Mouse (Mus musculus): ENCODE results near the gene Capn3. TPM values are rescaled to one million over a fixed set of nuclear protein-coding genes. Genes with fewer than 3 reads are reported as not detected.

Gene Capn3
- polyA plus RNA-seq, 1 experiment from 2014 or later: 4.5 TPM

DNA sequence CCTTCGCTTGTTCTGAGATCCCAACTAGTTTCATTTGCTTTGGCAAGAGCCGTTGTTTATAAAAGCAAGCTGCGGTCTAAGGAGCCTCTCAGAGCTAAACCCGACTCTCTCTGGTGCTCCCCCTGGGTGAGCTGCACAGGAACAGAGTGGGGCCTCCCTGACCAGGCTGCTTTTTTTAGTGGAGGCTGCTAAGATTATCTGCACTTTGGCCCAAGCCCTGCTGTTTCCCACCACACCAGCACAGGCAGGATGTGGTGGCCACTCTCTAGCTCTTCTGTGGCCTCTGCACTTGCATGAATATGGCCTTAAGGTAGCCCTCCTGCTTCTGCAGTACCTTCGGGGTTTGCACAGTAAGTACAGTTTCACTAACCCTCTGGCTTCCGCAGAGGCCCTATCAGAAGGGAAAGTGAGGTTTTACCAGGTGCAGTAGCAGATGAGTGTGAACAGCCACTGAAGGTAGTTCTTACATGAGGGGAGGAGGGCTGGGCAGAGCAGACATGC is 44.2 kb downstream of the Capn3 start:
- Histone ChIP-seq H3K4me1 (ENCODE audit: control insufficient read depth, low read depth, low read length) (peaks cover 6% of the 10 kb centered on the region; the same call in 1 of the 2 replicates), H3K9ac (ENCODE audit: low read depth, low read length) (no peak overlapping the region), H3K4me2 (ENCODE audit: low read depth, low read length) (no peak overlapping the region), H3K27ac (ENCODE audit: low read length) (no peak overlapping the region), H3K9me3 (replicated peaks; ENCODE audit: control insufficient read depth, low read length) (no peaks in the 10 kb centered on the region), H3K4me3 (ENCODE audit: low read depth, low read length) (no peak overlapping the region), H3K36me3 (ENCODE audit: control insufficient read depth, insufficient read depth) (no peaks in the 10 kb centered on the region), H3K27me3 (ENCODE audit: control insufficient read depth, insufficient read depth, low read depth, low read length) (no peaks in the 10 kb centered on the region)
- peak; percentile 41; the same call in 1 of the 2 replicates for ATAC-seq (ENCODE audit: low read depth)
- 8% methylated on average over 6 of the region's 6 CpGs for WGBS (ENCODE audit: insufficient replicate concordance)

DNA sequence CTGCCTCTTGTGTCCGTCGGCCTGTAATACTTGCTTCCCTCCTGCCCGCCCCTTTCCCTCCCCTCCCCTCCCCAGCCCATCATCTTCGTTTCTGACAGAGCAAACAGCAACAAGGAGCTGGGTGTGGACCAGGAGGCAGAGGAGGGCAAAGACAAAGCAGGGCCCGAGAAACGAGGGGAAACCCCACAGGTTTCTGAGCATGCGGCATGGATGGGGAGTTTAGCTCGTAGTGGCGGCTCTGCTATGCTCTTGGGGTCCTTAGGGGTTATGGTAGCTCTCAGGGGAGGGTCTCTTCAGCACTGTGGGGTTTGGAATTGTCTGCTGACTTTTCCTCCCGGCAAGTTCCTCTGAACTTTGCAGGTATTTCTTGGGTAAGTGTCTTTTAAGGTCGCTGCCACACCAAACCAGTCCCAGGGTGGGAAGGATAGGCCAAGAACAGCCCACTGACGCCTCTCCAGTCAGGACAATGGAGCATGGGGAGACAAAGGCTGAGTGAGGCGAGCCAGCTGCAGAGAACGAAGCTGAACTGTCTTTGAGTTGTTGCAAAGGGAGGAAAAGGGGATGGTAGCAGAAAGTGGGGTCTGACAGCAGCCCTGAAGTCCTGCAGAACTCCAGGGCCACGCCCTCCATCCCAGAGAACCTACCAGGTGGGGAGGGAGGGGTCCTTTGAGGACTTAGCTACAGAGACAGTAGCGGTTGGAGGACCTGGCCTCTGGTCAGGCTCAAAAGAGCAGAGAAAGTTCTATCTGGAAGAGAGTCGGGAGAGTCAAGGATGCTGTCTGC is 45.5 kb downstream of the Capn3 start:
- no peak for ATAC-seq (ENCODE audit: low read depth)
- Histone ChIP-seq H3K27me3 (ENCODE audit: control insufficient read depth, insufficient read depth, low read depth, low read length) (no peaks in the 10 kb centered on the region), H3K9me3 (replicated peaks; ENCODE audit: control insufficient read depth, low read length) (no peaks in the 10 kb centered on the region), H3K4me1 (ENCODE audit: control insufficient read depth, low read depth, low read length) (peaks cover 6% of the 10 kb centered on the region; the same call in 1 of the 2 replicates), H3K36me3 (ENCODE audit: control insufficient read depth, insufficient read depth) (no peaks in the 10 kb centered on the region), H3K27ac (ENCODE audit: low read length) (no peak overlapping the region), H3K4me2 (ENCODE audit: low read depth, low read length) (no peak overlapping the region), H3K9ac (ENCODE audit: low read depth, low read length) (no peak overlapping the region), H3K4me3 (ENCODE audit: low read depth, low read length) (no peak overlapping the region)
- 42% methylated on average over 16 of the region's 17 CpGs for WGBS (ENCODE audit: insufficient replicate concordance)

DNA sequence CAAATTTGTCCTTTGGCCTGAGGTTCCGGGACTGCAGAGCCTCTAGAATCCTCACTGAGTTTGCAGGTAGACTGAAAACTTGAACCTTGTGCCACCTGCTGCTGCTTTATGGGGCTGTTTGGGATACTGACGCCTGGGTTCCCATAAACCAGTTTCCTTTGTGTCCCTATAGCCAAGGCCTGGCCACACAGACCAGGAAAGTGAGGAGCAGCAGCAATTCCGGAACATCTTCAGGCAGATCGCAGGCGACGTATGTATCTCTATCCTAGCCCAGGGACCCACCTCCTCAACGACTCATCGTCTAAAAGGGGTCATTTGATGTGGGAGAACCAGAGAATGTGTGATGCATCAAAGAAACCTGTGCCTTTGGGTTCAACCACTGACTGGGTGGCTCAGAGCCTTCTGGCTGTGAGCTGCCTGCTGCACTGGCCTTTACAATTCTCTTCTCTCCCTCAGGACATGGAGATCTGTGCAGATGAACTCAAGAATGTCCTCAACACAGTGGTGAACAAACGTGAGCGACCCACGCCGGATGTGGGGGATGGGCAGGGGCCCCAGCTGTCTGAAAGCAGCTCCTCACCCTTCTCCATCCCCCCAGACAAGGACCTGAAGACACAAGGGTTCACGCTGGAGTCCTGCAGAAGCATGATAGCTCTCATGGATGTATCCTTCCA is 46.2 kb downstream of the Capn3 start:
- H3K9ac ChIP-seq (ENCODE audit: low read depth, low read length): no peak overlapping the region
- H3K36me3 ChIP-seq (ENCODE audit: control insufficient read depth, insufficient read depth): no peaks in the 10 kb centered on the region
- no peaks in the 10 kb centered on the region for H3K9me3 ChIP-seq (replicated peaks; ENCODE audit: control insufficient read depth, low read length)
- no peak overlapping the region for H3K4me2 ChIP-seq (ENCODE audit: low read depth, low read length)
- ATAC-seq (ENCODE audit: low read depth): no peak
- no peak overlapping the region for H3K4me3 ChIP-seq (ENCODE audit: low read depth, low read length)
- no peaks in the 10 kb centered on the region for H3K27me3 ChIP-seq (ENCODE audit: control insufficient read depth, insufficient read depth, low read depth, low read length)
- no peak overlapping the region for H3K27ac ChIP-seq (ENCODE audit: low read length)
- H3K4me1 ChIP-seq (ENCODE audit: control insufficient read depth, low read depth, low read length): peaks cover 6% of the 10 kb centered on the region; the same call in 1 of the 2 replicates
- 60% methylated on average over 13 of the region's 13 CpGs for WGBS (ENCODE audit: insufficient replicate concordance)

DNA sequence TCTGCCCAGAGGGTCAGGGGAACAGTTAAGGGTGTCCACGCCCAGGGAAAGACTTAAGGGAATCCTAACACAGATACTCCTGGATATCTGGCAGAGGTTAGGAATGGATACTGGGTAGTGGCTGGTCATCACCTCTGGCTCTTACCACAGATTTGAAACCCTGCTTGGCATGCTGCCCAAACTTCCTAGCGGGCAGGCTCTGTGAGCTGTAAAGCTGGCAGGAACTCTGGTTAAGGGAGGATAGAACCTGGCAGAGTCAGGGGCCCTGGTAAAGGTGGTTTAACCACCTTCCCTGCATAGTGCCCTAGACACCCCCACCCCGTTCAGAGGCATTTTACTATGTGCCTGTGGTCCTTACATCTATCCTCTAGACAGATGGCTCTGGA is 46.8 kb downstream of the Capn3 start:
- Histone ChIP-seq H3K36me3 (ENCODE audit: control insufficient read depth, insufficient read depth) (no peaks in the 10 kb centered on the region), H3K4me3 (ENCODE audit: low read depth, low read length) (no peak overlapping the region), H3K9me3 (replicated peaks; ENCODE audit: control insufficient read depth, low read length) (no peaks in the 10 kb centered on the region), H3K4me1 (ENCODE audit: control insufficient read depth, low read depth, low read length) (peaks cover 6% of the 10 kb centered on the region; the same call in 1 of the 2 replicates), H3K27ac (ENCODE audit: low read length) (no peak overlapping the region), H3K9ac (ENCODE audit: low read depth, low read length) (no peak overlapping the region), H3K4me2 (ENCODE audit: low read depth, low read length) (no peak overlapping the region), H3K27me3 (ENCODE audit: control insufficient read depth, insufficient read depth, low read depth, low read length) (no peaks in the 10 kb centered on the region)
- WGBS (ENCODE audit: insufficient replicate concordance): 51% methylated on average over 3 of the region's 3 CpGs
- ATAC-seq (ENCODE audit: low read depth): no peak

DNA sequence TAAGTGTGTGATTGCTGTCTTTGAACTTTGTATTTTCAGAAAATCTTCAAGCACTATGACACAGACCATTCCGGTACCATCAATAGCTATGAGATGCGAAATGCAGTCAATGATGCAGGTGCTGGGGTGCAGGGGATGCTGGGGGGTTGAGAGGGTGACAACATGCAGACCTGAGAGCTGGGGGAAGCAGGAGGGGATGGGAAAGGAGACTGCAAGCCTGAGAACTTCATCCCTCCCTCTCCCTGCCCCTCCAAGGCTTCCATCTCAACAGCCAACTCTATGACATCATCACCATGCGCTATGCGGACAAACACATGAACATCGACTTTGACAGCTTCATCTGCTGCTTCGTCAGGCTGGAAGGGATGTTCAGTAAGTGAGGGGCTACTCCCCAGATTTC is 47.3 kb downstream of the Capn3 start:
- H3K9me3 ChIP-seq (replicated peaks; ENCODE audit: control insufficient read depth, low read length): no peaks in the 10 kb centered on the region
- H3K4me3 ChIP-seq (ENCODE audit: low read depth, low read length): no peak overlapping the region
- peaks cover 6% of the 10 kb centered on the region; the same call in 1 of the 2 replicates for H3K4me1 ChIP-seq (ENCODE audit: control insufficient read depth, low read depth, low read length)
- no peak overlapping the region for H3K27ac ChIP-seq (ENCODE audit: low read length)
- H3K36me3 ChIP-seq (ENCODE audit: control insufficient read depth, insufficient read depth): no peaks in the 10 kb centered on the region
- 75% methylated on average over 6 of the region's 6 CpGs for WGBS (ENCODE audit: insufficient replicate concordance)
- no peak overlapping the region for H3K4me2 ChIP-seq (ENCODE audit: low read depth, low read length)
- H3K27me3 ChIP-seq (ENCODE audit: control insufficient read depth, insufficient read depth, low read depth, low read length): no peaks in the 10 kb centered on the region
- H3K9ac ChIP-seq (ENCODE audit: low read depth, low read length): no peak overlapping the region
- ATAC-seq (ENCODE audit: low read depth): no peak

DNA sequence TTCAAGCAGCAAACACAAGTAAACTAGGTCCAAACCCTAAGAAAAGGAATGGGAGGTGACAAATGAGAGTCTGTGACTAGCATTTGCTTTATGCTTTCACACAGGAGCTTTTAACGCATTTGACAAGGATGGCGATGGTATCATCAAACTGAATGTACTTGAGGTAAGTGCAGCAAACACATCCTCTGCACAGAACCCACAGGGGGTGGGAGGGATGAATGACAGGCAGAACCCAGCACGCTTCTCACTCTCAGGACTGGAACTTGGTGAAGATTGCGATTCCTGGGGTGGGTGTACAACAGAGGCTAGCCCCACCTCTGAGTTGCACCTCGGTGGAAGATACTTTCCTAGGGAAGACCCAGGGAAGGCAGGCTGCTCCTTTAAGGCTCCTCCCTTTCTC is 48.2 kb downstream of the Capn3 start:
- Histone ChIP-seq H3K4me2 (ENCODE audit: low read depth, low read length) (no peak overlapping the region), H3K9ac (ENCODE audit: low read depth, low read length) (no peak overlapping the region), H3K9me3 (replicated peaks; ENCODE audit: control insufficient read depth, low read length) (no peaks in the 10 kb centered on the region), H3K4me1 (ENCODE audit: control insufficient read depth, low read depth, low read length) (peaks cover 6% of the 10 kb centered on the region; the same call in 1 of the 2 replicates), H3K4me3 (ENCODE audit: low read depth, low read length) (no peak overlapping the region), H3K27ac (ENCODE audit: low read length) (no peak overlapping the region), H3K36me3 (ENCODE audit: control insufficient read depth, insufficient read depth) (no peaks in the 10 kb centered on the region; the same call in 1 of the 2 replicates), H3K27me3 (ENCODE audit: control insufficient read depth, insufficient read depth, low read depth, low read length) (no peaks in the 10 kb centered on the region)
- ATAC-seq (ENCODE audit: low read depth): no peak
- WGBS (ENCODE audit: insufficient replicate concordance): 64% methylated on average over 5 of the region's 5 CpGs

- Histone ChIP-seq H3K9me3 (replicated peaks; ENCODE audit: control insufficient read depth, low read length) (no peaks in the 10 kb centered on the region), H3K4me1 (ENCODE audit: control insufficient read depth, low read depth, low read length) (no peaks in the 10 kb centered on the region), H3K4me2 (ENCODE audit: low read depth, low read length) (no peak overlapping the region), H3K9ac (ENCODE audit: low read depth, low read length) (no peak overlapping the region), H3K27me3 (ENCODE audit: control insufficient read depth, insufficient read depth, low read depth, low read length) (no peaks in the 10 kb centered on the region), H3K36me3 (ENCODE audit: control insufficient read depth, insufficient read depth) (peaks cover 31% of the 10 kb centered on the region), H3K27ac (ENCODE audit: low read length) (no peak overlapping the region), H3K4me3 (ENCODE audit: low read depth, low read length) (no peak overlapping the region)
- ATAC-seq (ENCODE audit: low read depth): no peak
- 78% methylated on average over 4 of the region's 4 CpGs for WGBS (ENCODE audit: insufficient replicate concordance)
Measured at GRCm38 (mm10) chr2:120514181-120514580, 58.4 kb downstream of the Capn3 start.

- Histone ChIP-seq H3K4me3 (ENCODE audit: low read depth, low read length) (no peak overlapping the region), H3K36me3 (ENCODE audit: control insufficient read depth, insufficient read depth) (peaks cover 26% of the 10 kb centered on the region), H3K27me3 (ENCODE audit: control insufficient read depth, insufficient read depth, low read depth, low read length) (no peaks in the 10 kb centered on the region), H3K4me2 (ENCODE audit: low read depth, low read length) (no peak overlapping the region), H3K4me1 (ENCODE audit: control insufficient read depth, low read depth, low read length) (no peaks in the 10 kb centered on the region), H3K27ac (ENCODE audit: low read length) (no peak overlapping the region), H3K9me3 (replicated peaks; ENCODE audit: control insufficient read depth, low read length) (no peaks in the 10 kb centered on the region), H3K9ac (ENCODE audit: low read depth, low read length) (no peak overlapping the region)
- no peak for ATAC-seq (ENCODE audit: low read depth)
- WGBS (ENCODE audit: insufficient replicate concordance): 76% methylated on average over 5 of the region's 5 CpGs
Measured at GRCm38 (mm10) chr2:120518547-120519210, 62.9 kb downstream of the Capn3 start.
